Mouse (Mus musculus) heart, postnatal 0 days (tissue): ENCODE data around the gene Car5a.

Source experiments
- CTCF ChIP-seq: IDR thresholded peaks from 2 replicates; pipeline ENCODE4 v1.5.1; 2016; ENCODE audit warnings: antibody characterized with exemption, control low read depth, low read depth
- EP300 ChIP-seq: IDR thresholded peaks from 2 replicates; pipeline ENCODE4 v1.6.1; 2016; ENCODE audit warnings: antibody characterized with exemption, low read depth

DNA sequence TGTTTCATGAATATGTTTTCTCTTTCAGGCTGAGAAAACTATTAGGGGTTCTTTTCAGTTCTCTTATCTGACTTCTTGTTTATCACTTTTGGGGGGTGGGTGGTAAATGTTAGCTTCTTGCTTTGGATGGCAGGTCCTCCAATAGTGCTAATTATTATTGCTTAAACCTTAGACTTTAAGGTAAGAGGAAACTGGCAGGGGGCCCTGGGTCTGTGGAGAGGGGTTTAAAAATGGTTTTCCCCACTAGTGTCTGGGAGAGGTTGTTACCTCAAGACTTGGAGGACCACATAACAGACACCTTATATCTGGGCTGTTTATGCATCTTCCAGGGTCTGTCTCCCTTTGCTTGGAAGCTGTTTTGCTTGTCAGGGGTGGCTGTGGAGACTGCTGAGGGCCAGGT, 7.4 kb upstream of the Car5a start:
- TF ChIP-seq CTCF (no peak), EP300 (no peak)
